Mouse (Mus musculus) liver, adult 2 months (tissue): ENCODE data around the gene Alx3.

Experiments used
- CTCF ChIP-seq: fragments of 200-500 bp; IDR thresholded peaks from 2 replicates; pipeline ENCODE4 v1.5.1; 2011; ENCODE audit warnings: low read depth, low read length, control low read depth
- POLR2A ChIP-seq: fragments of 200-500 bp; IDR thresholded peaks from 2 replicates; pipeline ENCODE4 v1.6.1; 2011; ENCODE audit warnings: low read length, control low read depth; ENCODE audit not compliant: insufficient read depth; ENCODE audit errors: extremely low read depth

- TF ChIP-seq CTCF (no peak), POLR2A (no peak)
Observed at GRCm38 (mm10) chr3:107622537-107622936, 27.7 kb downstream of the Alx3 start.
